ENCODE assay signal across 9 mouse cellular contexts in the genomic region with DNA sequence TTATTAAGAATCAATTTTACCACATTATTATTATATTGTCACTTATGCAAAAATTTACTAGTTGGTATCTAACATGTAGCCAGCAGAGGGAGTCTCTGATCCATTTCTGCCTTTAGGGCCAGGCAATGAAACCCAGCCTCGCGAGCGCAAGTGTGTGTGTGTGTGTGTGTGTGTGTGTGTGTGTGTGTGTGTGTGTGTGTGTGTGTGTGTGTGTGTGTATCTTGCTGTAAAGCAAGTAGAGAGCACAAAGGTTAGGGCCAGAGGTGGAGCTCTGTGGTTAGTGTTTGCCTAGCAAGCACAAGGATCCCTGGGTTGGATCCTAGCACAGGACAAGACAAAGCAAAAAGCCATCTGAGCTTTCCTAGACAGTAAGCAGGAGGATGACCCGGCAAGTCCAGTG. TPM values are rescaled to one million over a fixed set of nuclear protein-coding genes. Genes with fewer than 3 reads are reported as not detected.
A peak's percentile ranks its signal among the peaks of the same experiment; 100 is the strongest.
DNase-seq lines count a peak whose midpoint lies in the region; ATAC-seq and TF ChIP-seq lines count a peak whose summit lies in the region.
"Had no signal": no experiment of that assay in that cellular context is flagged by ENCODE, and none has a peak within 500 bp of the region (broad histone marks: within the 10 kb centered on the region; RNA-seq: fewer than 3 reads in every experiment).

No protein-coding gene starts in this region.

- no peak overlapping the region for H3K9ac ChIP-seq in heart, embryonic 12.5 days
- no peak overlapping the region for H3K9ac ChIP-seq in intestine, postnatal 0 days (ENCODE audit: low read depth, low read length)
- no peak overlapping the region for H3K9ac ChIP-seq in forebrain, embryonic 15.5 days (replicated peaks)
- H3K9ac ChIP-seq: limb, embryonic 13.5 days had no signal

- no peaks in the 10 kb centered on the region for H3K9me3 ChIP-seq in heart, embryonic 12.5 days (replicated peaks)
- no peaks in the 10 kb centered on the region for H3K9me3 ChIP-seq in intestine, postnatal 0 days (ENCODE audit: control insufficient read depth)
- no peaks in the 10 kb centered on the region for H3K9me3 ChIP-seq in forebrain, embryonic 15.5 days
- H3K9me3 ChIP-seq: limb, embryonic 13.5 days had no signal

- peaks cover 5% of the 10 kb centered on the region for H3K4me1 ChIP-seq in heart, embryonic 12.5 days (replicated peaks)
- no peaks in the 10 kb centered on the region for H3K4me1 ChIP-seq in intestine, postnatal 0 days (replicated peaks; ENCODE audit: control insufficient read depth, insufficient read depth, low read length)
- H3K4me1 ChIP-seq in forebrain, embryonic 15.5 days, result no peaks in the 10 kb centered on the region
- H3K4me1 ChIP-seq: limb, embryonic 13.5 days had no signal

- TF ChIP-seq CTCF in intestine, postnatal 0 days (IDR thresholded peaks at IDR 0.05; ENCODE audit: low read depth), result peak; percentile 77

- no peak overlapping the region for H3K27ac ChIP-seq in heart, embryonic 12.5 days (ENCODE audit: poor library complexity, severe bottlenecking)
- H3K27ac ChIP-seq in intestine, postnatal 0 days (ENCODE audit: low read depth, low read length), result no peak overlapping the region
- H3K27ac ChIP-seq in forebrain, embryonic 15.5 days (replicated peaks), result no peak overlapping the region
- H3K27ac ChIP-seq: limb, embryonic 13.5 days had no signal

- WGBS in heart, embryonic 12.5 days, result 58% methylated on average over 4 of the region's 4 CpGs
- WGBS in intestine, postnatal 0 days, result 29% methylated on average over 4 of the region's 4 CpGs
- 46% methylated on average over 4 of the region's 4 CpGs for WGBS in forebrain, embryonic 15.5 days

- H3K27me3 ChIP-seq in heart, embryonic 12.5 days (replicated peaks), result no peaks in the 10 kb centered on the region
- no peaks in the 10 kb centered on the region for H3K27me3 ChIP-seq in intestine, postnatal 0 days (replicated peaks; ENCODE audit: control insufficient read depth, insufficient read depth, low read length)
- no peaks in the 10 kb centered on the region for H3K27me3 ChIP-seq in forebrain, embryonic 15.5 days
- H3K27me3 ChIP-seq: limb, embryonic 13.5 days had no signal

- peak; percentile 19 to 49 for DNase-seq in heart, postnatal 10 days
- DNase-seq in A20 (ENCODE audit: low read depth, low spot score), result peak; percentile 54
- peak; percentile 25 for DNase-seq in Muller cell, postnatal 12 days (ENCODE audit: inconsistent ontology term)

- H3K4me2 ChIP-seq in heart, embryonic 12.5 days, result no peak overlapping the region
- H3K4me2 ChIP-seq in intestine, postnatal 0 days (replicated peaks; ENCODE audit: low read depth), result no peak overlapping the region
- no peak overlapping the region for H3K4me2 ChIP-seq in forebrain, embryonic 15.5 days (replicated peaks)
- H3K4me2 ChIP-seq: limb, embryonic 13.5 days had no signal

- no peak for ATAC-seq in heart, embryonic 12.5 days (ENCODE audit: insufficient number of reproducible peaks, low FRiP score)
- peak; percentile 80 for ATAC-seq in intestine, postnatal 0 days
- peak; percentile 44; the same call in 1 of the 2 replicates for ATAC-seq in neutrophil, adult 5-6 weeks (ENCODE audit: extremely low read depth, insufficient number of reproducible peaks, low FRiP score, poor library complexity, severe bottlenecking)
- no peak for ATAC-seq in monocyte, adult 5-6 weeks (replicated peaks; ENCODE audit: insufficient number of reproducible peaks, low FRiP score, low TSS enrichment, poor library complexity, severe bottlenecking)
- ATAC-seq in forebrain, embryonic 15.5 days (replicated peaks), result no peak

- no peak overlapping the region for H3K4me3 ChIP-seq in heart, embryonic 12.5 days
- no peak overlapping the region for H3K4me3 ChIP-seq in intestine, postnatal 0 days (ENCODE audit: low read depth, low read length)
- H3K4me3 ChIP-seq in forebrain, embryonic 15.5 days, result no peak overlapping the region
- H3K4me3 ChIP-seq: limb, embryonic 13.5 days had no signal

- intact Hi-C loops in heart, postnatal 10 days (cut with DNase I), result no loop called here

- H3K36me3 ChIP-seq in heart, embryonic 12.5 days, result peaks cover 70% of the 10 kb centered on the region
- H3K36me3 ChIP-seq in intestine, postnatal 0 days (ENCODE audit: control insufficient read depth, insufficient read depth), result peaks cover 67% of the 10 kb centered on the region
- H3K36me3 ChIP-seq in forebrain, embryonic 15.5 days, result peaks cover 47% of the 10 kb centered on the region

RNA-seq across cellular contexts. Expression of a gene that starts 16.1 kb away (rescaled TPM):
- 10 to 100 TPM; 78.8 to 80.3 TPM for total RNA-seq in heart, postnatal 10 days (2021)
- 185 and 190 TPM in 2 replicates for polyA plus RNA-seq in heart, embryonic 12.5 days (2016; fragmentation: Nextera tagmentation; extraction: Ambion mirVana)
- 100 and 107 TPM in 2 replicates for polyA plus RNA-seq in intestine, postnatal 0 days (2015; fragmentation: Nextera tagmentation; extraction: Ambion mirVana)
- 41.5 and 51.0 TPM in 2 replicates for total RNA-seq in neutrophil, adult 5-6 weeks (2017)
- 27.2 to 80.4 TPM (median 57.3 TPM) in 3 replicates for total RNA-seq in monocyte, adult 5-6 weeks (2017)
- 399 and 413 TPM in 2 replicates for polyA plus RNA-seq in forebrain, embryonic 15.5 days (2015; fragmentation: Nextera tagmentation; extraction: Ambion mirVana)

RNA-seq across cellular contexts. Expression of a gene that starts 22.5 kb away (rescaled TPM):
- total RNA-seq in heart, postnatal 10 days (2021), result 10 to 100 TPM; 10.8 to 13.4 TPM
- polyA plus RNA-seq in heart, embryonic 12.5 days (2016; fragmentation: Nextera tagmentation; extraction: Ambion mirVana), result 10.0 TPM in 2 replicates
- 4.2 and 4.9 TPM in 2 replicates for polyA plus RNA-seq in intestine, postnatal 0 days (2015; fragmentation: Nextera tagmentation; extraction: Ambion mirVana)
- 5.3 and 6.9 TPM in 2 replicates for total RNA-seq in neutrophil, adult 5-6 weeks (2017)
- 4.8 to 9.9 TPM (median 6.4 TPM) in 3 replicates for total RNA-seq in monocyte, adult 5-6 weeks (2017)
- 8.1 and 8.9 TPM in 2 replicates for polyA plus RNA-seq in forebrain, embryonic 15.5 days (2015; fragmentation: Nextera tagmentation; extraction: Ambion mirVana)

RNA-seq across cellular contexts. Expression of a gene that starts 47.5 kb away (rescaled TPM):
- not detected for total RNA-seq in heart, postnatal 10 days (2021)
- polyA plus RNA-seq in heart, embryonic 12.5 days (2016; fragmentation: Nextera tagmentation; extraction: Ambion mirVana), result not detected in 2 replicates
- not detected in 2 replicates for polyA plus RNA-seq in intestine, postnatal 0 days (2015; fragmentation: Nextera tagmentation; extraction: Ambion mirVana)
- not detected in 2 replicates for total RNA-seq in neutrophil, adult 5-6 weeks (2017)
- not detected in 3 replicates for total RNA-seq in monocyte, adult 5-6 weeks (2017)
- polyA plus RNA-seq in forebrain, embryonic 15.5 days (2015; fragmentation: Nextera tagmentation; extraction: Ambion mirVana), result not detected in 2 replicates
- polyA plus RNA-seq: limb, embryonic 13.5 days had no signal

Comparison
In these comparisons a context has a peak if more than half of its experiments do, and no peak if none do; other contexts are left out.
1. ATAC-seq: peak in intestine, postnatal 0 days (single experiment) and neutrophil, adult 5-6 weeks (single experiment); none in heart, embryonic 12.5 days (single experiment), monocyte, adult 5-6 weeks (single experiment) and forebrain, embryonic 15.5 days (single experiment).
2. Peak in every context shown above with its lines, with median percentiles within 50 percentile points of each other: DNase-seq.